ENCODE assay signal across 17 mouse cellular contexts in the genomic region with DNA sequence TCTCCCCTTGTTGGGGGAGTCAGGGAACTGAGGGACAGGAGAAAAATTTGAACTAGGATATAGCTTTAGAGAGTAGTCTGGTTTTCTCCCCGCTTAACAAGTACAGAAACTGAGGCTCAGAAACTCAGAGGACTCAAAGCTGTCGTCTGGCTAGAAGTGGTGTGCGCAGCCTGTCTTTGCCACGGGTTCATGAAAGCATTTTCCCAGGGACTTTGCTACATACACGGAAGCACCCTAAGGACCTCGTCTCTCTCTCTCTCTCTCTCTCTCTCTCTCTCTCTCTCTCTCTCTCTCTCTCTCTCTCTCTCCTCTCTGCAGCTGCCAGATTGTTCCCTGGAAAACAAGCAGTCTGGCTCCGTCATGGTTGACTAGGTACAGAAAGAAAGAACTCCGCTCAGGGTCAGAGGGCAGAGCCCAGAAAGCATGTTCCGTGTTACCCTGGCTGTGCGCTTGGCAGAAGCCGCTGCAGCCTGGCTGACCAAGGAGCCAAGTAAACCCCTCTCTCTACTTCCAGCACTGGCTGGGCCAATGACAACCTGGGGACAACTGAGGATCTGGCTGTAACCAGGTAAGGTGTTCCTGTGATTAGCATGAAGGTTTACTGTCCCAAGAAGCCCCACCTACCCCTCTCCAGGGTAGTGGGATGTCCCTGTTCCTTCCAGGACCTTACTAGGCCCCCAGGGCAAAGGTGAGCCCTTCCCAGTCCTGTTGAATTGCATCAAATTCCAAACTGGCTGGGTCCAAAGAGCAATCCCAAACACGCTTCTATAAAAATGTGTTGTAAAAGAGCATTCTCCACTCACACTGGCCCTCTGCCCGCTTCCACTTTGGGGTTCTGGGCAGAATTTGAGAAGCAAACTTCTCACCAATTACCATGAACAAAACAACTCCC. TPM values are rescaled to one million over a fixed set of nuclear protein-coding genes. Genes with fewer than 3 reads are reported as not detected.
DNase-seq lines count a peak whose midpoint lies in the region; ATAC-seq lines count a peak whose summit lies in the region.
"Had no signal": no experiment of that assay in that cellular context is flagged by ENCODE, and none has a peak within 500 bp of the region (broad histone marks: within the 10 kb centered on the region; RNA-seq: fewer than 3 reads in every experiment).

No protein-coding gene starts in this region.

- H3K4me3 ChIP-seq in hindbrain, embryonic 11.5 days (ENCODE audit: low read depth, low read length) = no peak overlapping the region
- no peak overlapping the region for H3K4me3 ChIP-seq in hindbrain, embryonic 12.5 days
- H3K4me3 ChIP-seq in intestine, embryonic 16.5 days (ENCODE audit: low read length) = no peak overlapping the region
- H3K4me3 ChIP-seq: embryonic facial prominence, embryonic 15.5 days; forebrain, embryonic 15.5 days; gastrocnemius, adult 2 months had no signal

- H3K36me3 ChIP-seq in hindbrain, embryonic 11.5 days (ENCODE audit: control insufficient read depth, insufficient read depth, low read length) = no peaks in the 10 kb centered on the region
- no peaks in the 10 kb centered on the region for H3K36me3 ChIP-seq in hindbrain, embryonic 12.5 days
- no peaks in the 10 kb centered on the region for H3K36me3 ChIP-seq in intestine, embryonic 16.5 days (ENCODE audit: control insufficient read depth, insufficient read depth, low read length)
- H3K36me3 ChIP-seq: embryonic facial prominence, embryonic 15.5 days; forebrain, embryonic 15.5 days; G1E had no signal

- DNase-seq in hindbrain, embryonic 11.5 days (ENCODE audit: low spot score) = peak; percentile 27
- peak; percentile 32 for DNase-seq in ZHBTc4 (ENCODE audit: low read depth, low spot score)
- peak; percentile 67 for DNase-seq in kidney, postnatal 10 days
- DNase-seq in lung, postnatal 14 days = no peak
- DNase-seq in B cell, adult 2 months = no peak
- no peak for DNase-seq in adrenal gland, postnatal 10 days
- DNase-seq: cerebellum, adult 9-10 months; gastrocnemius, adult 2 months; lung, adult 2 months; thymus, adult 2 months had no signal

- no peak for ATAC-seq in hindbrain, embryonic 11.5 days (ENCODE audit: low FRiP score)
- ATAC-seq in hindbrain, embryonic 12.5 days (ENCODE audit: low FRiP score) = no peak
- ATAC-seq in intestine, embryonic 16.5 days = peak; percentile 89
- ATAC-seq: forebrain, embryonic 15.5 days had no signal

- no peak overlapping the region for H3K27ac ChIP-seq in hindbrain, embryonic 11.5 days (ENCODE audit: low read depth, low read length)
- H3K27ac ChIP-seq in hindbrain, embryonic 12.5 days = no peak overlapping the region
- H3K27ac ChIP-seq in intestine, embryonic 16.5 days (ENCODE audit: low read length) = peak overlapping the region; percentile 60
- H3K27ac ChIP-seq: embryonic facial prominence, embryonic 15.5 days; forebrain, embryonic 15.5 days; gastrocnemius, adult 2 months had no signal

- no peak overlapping the region for H3K4me2 ChIP-seq in hindbrain, embryonic 11.5 days (replicated peaks; ENCODE audit: low read depth, low read length)
- no peak overlapping the region for H3K4me2 ChIP-seq in hindbrain, embryonic 12.5 days (replicated peaks)
- H3K4me2 ChIP-seq in intestine, embryonic 16.5 days (ENCODE audit: low read depth, low read length) = no peak overlapping the region
- H3K4me2 ChIP-seq: embryonic facial prominence, embryonic 15.5 days; forebrain, embryonic 15.5 days had no signal

- no peak overlapping the region for H3K9ac ChIP-seq in hindbrain, embryonic 11.5 days (ENCODE audit: low read depth, low read length)
- no peak overlapping the region for H3K9ac ChIP-seq in hindbrain, embryonic 12.5 days
- H3K9ac ChIP-seq in intestine, embryonic 16.5 days (ENCODE audit: low read depth, low read length) = no peak overlapping the region
- H3K9ac ChIP-seq: embryonic facial prominence, embryonic 15.5 days; forebrain, embryonic 15.5 days had no signal

- no peaks in the 10 kb centered on the region; the same call in 1 of the 2 replicates for H3K27me3 ChIP-seq in hindbrain, embryonic 11.5 days (ENCODE audit: control insufficient read depth, insufficient read depth, low read length)
- peaks cover 10% of the 10 kb centered on the region; the same call in 1 of the 2 replicates for H3K27me3 ChIP-seq in hindbrain, embryonic 12.5 days
- no peaks in the 10 kb centered on the region for H3K27me3 ChIP-seq in intestine, embryonic 16.5 days (replicated peaks; ENCODE audit: control insufficient read depth, insufficient read depth, low read length)
- H3K27me3 ChIP-seq: forebrain, embryonic 15.5 days had no signal

- no peaks in the 10 kb centered on the region for H3K4me1 ChIP-seq in hindbrain, embryonic 11.5 days (replicated peaks; ENCODE audit: control insufficient read depth, insufficient read depth, low read length)
- peaks cover 5% of the 10 kb centered on the region for H3K4me1 ChIP-seq in hindbrain, embryonic 12.5 days
- peaks cover 8% of the 10 kb centered on the region for H3K4me1 ChIP-seq in intestine, embryonic 16.5 days (ENCODE audit: control insufficient read depth, insufficient read depth, low read length)
- H3K4me1 ChIP-seq: forebrain, embryonic 15.5 days had no signal

- WGBS in hindbrain, embryonic 11.5 days = 39% methylated on average over 13 of the region's 13 CpGs
- WGBS in hindbrain, embryonic 12.5 days = 43% methylated on average over 13 of the region's 13 CpGs
- WGBS in intestine, embryonic 16.5 days = 48% methylated on average over 13 of the region's 13 CpGs

- H3K9me3 ChIP-seq in hindbrain, embryonic 11.5 days (ENCODE audit: control insufficient read depth, low read length) = no peaks in the 10 kb centered on the region
- H3K9me3 ChIP-seq in hindbrain, embryonic 12.5 days (replicated peaks) = no peaks in the 10 kb centered on the region
- H3K9me3 ChIP-seq in intestine, embryonic 16.5 days (ENCODE audit: control insufficient read depth, low read length) = no peaks in the 10 kb centered on the region
- H3K9me3 ChIP-seq: embryonic facial prominence, embryonic 15.5 days; forebrain, embryonic 15.5 days had no signal

RNA-seq across cellular contexts. Expression of gene Dio3, which starts 46.9 kb away (rescaled TPM):
- not detected in 2 replicates for polyA plus RNA-seq in hindbrain, embryonic 11.5 days (2014; fragmentation: Nextera tagmentation; extraction: Ambion mirVana)
- polyA plus RNA-seq in hindbrain, embryonic 12.5 days (2016; fragmentation: Nextera tagmentation; extraction: Ambion mirVana) = 1.4 and 1.5 TPM in 2 replicates
- polyA plus RNA-seq in intestine, embryonic 16.5 days (2015; fragmentation: Nextera tagmentation; extraction: Ambion mirVana) = 0.82 and 1.2 TPM in 2 replicates
- total RNA-seq in adrenal gland, postnatal 10 days (2021) = 1 to 10 TPM; 1.5 to 1.7 TPM
- total RNA-seq: heart, postnatal 25 days; megakaryocyte, adult 5-6 weeks had no signal
- polyA plus RNA-seq: G1E had no signal

Comparison
In these comparisons a context has a peak if more than half of its experiments do, and no peak if none do; other contexts are left out.
1. DNase-seq: peak in hindbrain, embryonic 11.5 days (single experiment), ZHBTc4 (single experiment) and kidney, postnatal 10 days (single experiment); none in lung, postnatal 14 days (single experiment), B cell, adult 2 months (0 of 2) and adrenal gland, postnatal 10 days (single experiment).